Mouse (Mus musculus) v-Abl transformed pro-B cells (cell line): ENCODE measurements around the gene Emid1.

Source experiments
- in situ Hi-C, 2 experiments: fragments of 400-800 bp; cut with MboI; formaldehyde crosslinking; loops; one replicate each; pipeline ENCODE4 v1.15.1; 2025; ENCODE audit not compliant: unreplicated experiment in 2 of 2

Emid1 gene

GRCm38 (mm10) chr11:5165471-5165916, 13.4 kb upstream of the Emid1 start:
- in situ Hi-C loops, result no loop called here

GRCm38 (mm10) chr11:5164310-5164709, 12.3 kb upstream of the Emid1 start:
- in situ Hi-C loops, result no loop called here

GRCm38 (mm10) chr11:5163421-5163820, 11.4 kb upstream of the Emid1 start:
- in situ Hi-C loops, result no loop called here

- in situ Hi-C loops, result no loop called here
Measured at GRCm38 (mm10) chr11:5160722-5161485, 8.8 kb upstream of the Emid1 start.

GRCm38 (mm10) chr11:5158056-5158455, 6.0 kb upstream of the Emid1 start:
- in situ Hi-C loops, result loop anchor here (5.0 kb wide), 1 partner anchor 41 kb away; no protein-coding TSS in a partner anchor

- in situ Hi-C loops, result loop anchor here (5.0 kb wide), 1 partner anchor 38 kb away; no protein-coding TSS in a partner anchor
Measured at GRCm38 (mm10) chr11:5154961-5155805, 3.1 kb upstream of the Emid1 start.

GRCm38 (mm10) chr11:5151247-5151630, 818 bp downstream of the Emid1 start:
- in situ Hi-C loops, result no loop called here

- in situ Hi-C loops, result no loop called here
Measured at GRCm38 (mm10) chr11:5150416-5151246, 1.4 kb downstream of the Emid1 start.

- in situ Hi-C loops, result no loop called here
Measured at GRCm38 (mm10) chr11:5149955-5150354, 2.1 kb downstream of the Emid1 start.

- in situ Hi-C loops, result no loop called here
Measured at GRCm38 (mm10) chr11:5149249-5149648, 2.8 kb downstream of the Emid1 start.

- in situ Hi-C loops, result no loop called here
Measured at GRCm38 (mm10) chr11:5145600-5145999, 6.5 kb downstream of the Emid1 start.

GRCm38 (mm10) chr11:5141965-5142364, 10.1 kb downstream of the Emid1 start:
- in situ Hi-C loops, result no loop called here

- in situ Hi-C loops, result no loop called here
Measured at GRCm38 (mm10) chr11:5141252-5141651, 10.8 kb downstream of the Emid1 start.

GRCm38 (mm10) chr11:5140619-5141018, 11.4 kb downstream of the Emid1 start:
- in situ Hi-C loops, result no loop called here

- in situ Hi-C loops, result no loop called here
Measured at GRCm38 (mm10) chr11:5139372-5139771, 12.7 kb downstream of the Emid1 start.

- in situ Hi-C loops, result no loop called here
Measured at GRCm38 (mm10) chr11:5138642-5139041, 13.4 kb downstream of the Emid1 start.

- in situ Hi-C loops, result no loop called here
Measured at GRCm38 (mm10) chr11:5135914-5136313, 16.1 kb downstream of the Emid1 start.

- in situ Hi-C loops, result no loop called here
Measured at GRCm38 (mm10) chr11:5132751-5133150, 19.3 kb downstream of the Emid1 start.

GRCm38 (mm10) chr11:5130111-5130665, 21.9 kb downstream of the Emid1 start:
- in situ Hi-C loops, result no loop called here

- in situ Hi-C loops, result no loop called here
Measured at GRCm38 (mm10) chr11:5129035-5129480, 23.0 kb downstream of the Emid1 start.
